Comparison of ENCODE assay signal across 9 mouse cellular contexts in genomic region chr17:4109263-4109662, GRCm38 (mm10).
DNase-seq lines count a peak whose midpoint lies in the region; ATAC-seq and TF ChIP-seq lines count a peak whose summit lies in the region.
"Had no signal": no experiment of that assay in that cellular context is flagged by ENCODE, and none has a peak within 500 bp of the region (broad histone marks: within the 10 kb centered on the region; RNA-seq: fewer than 3 reads in every experiment).

No protein-coding gene starts in this region.

- no peak for DNase-seq in gastrocnemius, adult 2 months
- DNase-seq in gastrocnemius, adult 8-10 months (ENCODE audit: low spot score in 2 of 2), result no peak
- peak; percentile 29 for DNase-seq in lung, embryonic 14.5 days
- no peak for DNase-seq in lung, adult 18-20 months
- DNase-seq in WW6 (ENCODE audit: low read depth, low spot score) (peak; percentile 26), MN1 (ENCODE audit: low spot score) (no peak)
- peak; percentile 62 to 69 for DNase-seq in kidney, postnatal 4 days
- DNase-seq in thymus, postnatal 4 days, result peak; percentile 46

- no peak overlapping the region for H3K9ac ChIP-seq in lung, embryonic 14.5 days
- H3K9ac ChIP-seq: midbrain, embryonic 12.5 days had no signal

- no peak overlapping the region for H3K27ac ChIP-seq in gastrocnemius, adult 2 months
- H3K27ac ChIP-seq in lung, embryonic 14.5 days (ENCODE audit: low read depth), result no peak overlapping the region
- H3K27ac ChIP-seq: midbrain, embryonic 12.5 days had no signal

- 51% methylated on average over 3 of the region's 3 CpGs for WGBS in lung, embryonic 14.5 days

- H3K27me3 ChIP-seq in lung, embryonic 14.5 days (ENCODE audit: insufficient read depth, low read length), result no peaks in the 10 kb centered on the region
- H3K27me3 ChIP-seq: midbrain, embryonic 12.5 days had no signal

- intact Hi-C loops in gastrocnemius, adult 2 months (cut with DNase I), result no loop called here

- H3K9me3 ChIP-seq in lung, embryonic 14.5 days (ENCODE audit: low read depth, low read length), result no peaks in the 10 kb centered on the region
- H3K9me3 ChIP-seq: midbrain, embryonic 12.5 days had no signal

- peak; percentile 59 for TF ChIP-seq CTCF in gastrocnemius, adult 2 months (IDR thresholded peaks at IDR 0.05)
- TF ChIP-seq CTCF in lung, embryonic 14.5 days (IDR thresholded peaks at IDR 0.05; ENCODE audit: low read depth), result peak; percentile 67

- ATAC-seq in lung, embryonic 14.5 days (ENCODE audit: insufficient read depth), result no peak

- H3K36me3 ChIP-seq in lung, embryonic 14.5 days (ENCODE audit: insufficient read depth), result no peaks in the 10 kb centered on the region
- H3K36me3 ChIP-seq: midbrain, embryonic 12.5 days had no signal

- no peaks in the 10 kb centered on the region for H3K4me1 ChIP-seq in lung, embryonic 14.5 days (ENCODE audit: insufficient read depth)
- H3K4me1 ChIP-seq: midbrain, embryonic 12.5 days had no signal

- no peak overlapping the region for H3K4me3 ChIP-seq in gastrocnemius, adult 2 months
- H3K4me3 ChIP-seq in lung, embryonic 14.5 days (ENCODE audit: low read depth, low read length), result no peak overlapping the region
- H3K4me3 ChIP-seq: midbrain, embryonic 12.5 days had no signal

- no peak overlapping the region for H3K4me2 ChIP-seq in lung, embryonic 14.5 days
- H3K4me2 ChIP-seq: midbrain, embryonic 12.5 days had no signal

Comparison
In these comparisons a context has a peak if more than half of its experiments do, and no peak if none do; other contexts are left out.
1. DNase-seq: peak in lung, embryonic 14.5 days (single experiment), WW6 (single experiment), kidney, postnatal 4 days (2 of 2) and thymus, postnatal 4 days (single experiment); none in gastrocnemius, adult 2 months (single experiment), gastrocnemius, adult 8-10 months (0 of 2), lung, adult 18-20 months (0 of 2) and MN1 (single experiment).